Mouse (Mus musculus) kidney, adult 9 months (tissue): ENCODE results near the gene Tcp10a.
"Not testable (repeated sequence)": the region's sequence is repeated elsewhere in the genome, so short reads cannot be mapped to it uniquely, and the experiment has no call there.

Experiments
- DNase-seq: peaks from one replicate; pipeline ENCODE4 v3.0.0; 2022

Tcp10a gene

DNA sequence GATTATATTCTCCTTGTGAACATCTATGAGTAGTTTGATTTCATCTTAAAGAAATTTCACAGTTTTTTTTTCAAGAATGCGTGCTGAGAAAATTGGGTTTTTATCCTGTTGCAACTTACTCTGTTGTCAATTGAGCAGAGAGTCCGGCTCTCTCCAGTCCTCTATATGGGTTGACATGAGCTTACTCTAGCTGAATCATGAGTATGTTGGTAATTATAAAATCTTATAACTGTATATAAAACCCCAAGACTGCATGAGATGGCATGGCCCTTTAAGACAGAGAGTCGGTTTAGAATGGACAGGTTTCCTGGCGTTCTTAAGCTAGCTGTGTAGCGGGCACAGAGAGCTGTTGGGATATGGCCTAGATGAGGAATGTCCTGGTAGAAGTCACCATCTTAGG, at the start of gene Tcp10a:
Gene Tcp10a (plus strand): TSS at position 301 of the 400 bp plus-strand sequence.
- not testable (repeated sequence) for DNase-seq

DNA sequence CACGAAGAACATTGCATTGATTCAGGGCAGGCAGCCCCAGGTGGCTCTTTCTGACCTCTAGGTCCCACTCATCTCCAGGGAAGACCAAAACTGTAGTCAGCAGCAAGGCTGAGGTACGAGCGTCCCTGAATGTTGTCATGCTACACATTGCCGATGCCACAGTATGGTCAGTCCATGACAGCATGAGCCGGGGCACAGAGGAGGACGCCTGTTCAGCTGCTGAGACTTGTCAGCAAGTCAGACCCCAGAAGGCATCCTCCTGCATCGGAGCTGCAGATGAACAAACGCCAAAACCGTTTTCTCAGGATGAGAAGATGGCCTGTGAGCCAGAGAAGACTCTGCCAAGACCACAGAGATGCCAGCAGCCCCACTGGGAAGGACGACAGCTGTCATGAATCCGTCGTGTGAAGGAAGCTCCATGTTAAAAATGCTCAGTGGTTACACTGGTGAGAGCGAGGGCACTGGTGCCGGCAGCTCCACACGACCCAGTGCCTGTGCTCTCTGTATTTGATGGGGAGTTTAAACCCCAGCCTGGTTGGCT, 45.7 kb upstream of the Tcp10a start:
- no peak for DNase-seq

- DNase-seq: no peak
Measured at GRCm38 (mm10) chr17:7279251-7279650, 45.2 kb upstream of the Tcp10a start.

DNA sequence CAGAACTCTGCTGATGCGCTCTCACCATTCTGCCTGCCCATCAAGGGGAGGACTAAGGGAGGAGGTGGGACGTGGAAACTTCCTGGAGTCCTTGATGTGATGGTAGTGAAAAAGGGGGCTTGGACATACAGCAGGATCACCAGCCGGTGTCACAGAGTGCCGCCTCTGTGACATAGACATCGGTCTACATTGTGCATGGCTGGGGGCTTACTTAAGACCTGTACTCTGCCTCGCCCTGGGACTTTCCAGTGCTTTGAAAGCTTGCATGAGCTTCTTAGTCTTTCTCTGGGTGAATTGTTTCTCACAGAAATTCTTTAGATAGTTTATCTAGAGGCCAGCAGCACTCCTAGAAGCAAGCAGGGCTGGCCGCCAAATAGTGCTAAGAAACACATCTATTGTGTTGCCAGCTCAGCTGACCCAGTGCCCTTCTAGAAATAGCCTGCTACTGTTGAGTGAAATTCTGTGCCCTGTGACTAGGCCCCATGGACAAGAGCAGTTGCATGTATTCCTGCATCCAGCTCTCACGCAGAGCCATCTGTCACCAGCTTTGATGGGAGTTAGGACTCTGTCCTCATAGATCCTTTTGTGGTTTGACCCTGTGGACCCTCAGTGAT, 40.0 kb upstream of the Tcp10a start:
- DNase-seq: peak; percentile 43

DNA sequence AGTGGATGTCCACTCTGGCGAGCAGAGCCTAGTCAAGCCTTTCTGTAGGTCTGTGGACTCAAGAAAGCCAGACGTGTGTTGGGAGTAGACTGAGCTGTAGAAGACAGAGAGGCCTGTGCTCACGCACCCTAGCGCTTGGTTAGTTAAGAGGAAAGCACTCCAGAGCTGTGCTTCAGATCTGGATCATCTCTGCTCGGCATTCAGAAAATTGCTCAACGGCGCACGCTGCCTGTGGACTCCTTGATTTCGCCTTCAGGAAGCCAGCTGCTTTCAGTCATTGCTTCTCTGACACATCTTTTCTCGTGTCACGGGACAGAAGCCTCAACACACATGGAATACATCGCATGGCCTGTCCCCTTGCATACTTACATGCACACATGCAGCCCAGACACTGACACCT, 39.2 kb upstream of the Tcp10a start:
- no peak for DNase-seq

DNA sequence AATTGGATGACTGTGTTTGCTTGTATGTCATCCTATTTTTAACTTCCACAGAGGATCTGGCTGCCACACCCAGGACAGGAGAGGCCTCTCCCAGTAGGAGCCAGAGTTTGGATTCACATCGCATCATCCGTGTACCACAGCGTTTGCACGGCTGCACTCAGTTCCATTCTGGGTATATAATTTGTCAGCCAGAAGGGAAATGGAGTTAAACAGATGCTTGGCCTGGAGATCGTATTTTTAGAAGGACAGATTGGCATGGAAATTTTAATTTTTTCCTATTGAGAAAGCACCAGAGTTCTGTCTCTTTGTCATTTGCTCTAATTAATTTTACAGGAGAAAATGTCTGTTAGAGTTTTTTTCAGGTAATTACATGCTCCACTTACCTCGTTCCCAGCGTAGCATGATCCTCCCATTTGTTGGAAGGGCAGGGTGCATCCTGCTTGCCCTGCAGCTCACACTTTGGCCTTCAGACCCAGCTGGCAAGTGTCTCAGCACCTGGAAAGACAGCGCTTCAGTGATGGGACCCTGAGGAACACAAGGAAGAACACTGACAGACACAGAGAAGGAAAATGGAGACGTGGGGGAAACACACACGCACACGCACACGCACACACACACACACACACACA, 37.9 kb upstream of the Tcp10a start:
- DNase-seq: peak; percentile 41

DNA sequence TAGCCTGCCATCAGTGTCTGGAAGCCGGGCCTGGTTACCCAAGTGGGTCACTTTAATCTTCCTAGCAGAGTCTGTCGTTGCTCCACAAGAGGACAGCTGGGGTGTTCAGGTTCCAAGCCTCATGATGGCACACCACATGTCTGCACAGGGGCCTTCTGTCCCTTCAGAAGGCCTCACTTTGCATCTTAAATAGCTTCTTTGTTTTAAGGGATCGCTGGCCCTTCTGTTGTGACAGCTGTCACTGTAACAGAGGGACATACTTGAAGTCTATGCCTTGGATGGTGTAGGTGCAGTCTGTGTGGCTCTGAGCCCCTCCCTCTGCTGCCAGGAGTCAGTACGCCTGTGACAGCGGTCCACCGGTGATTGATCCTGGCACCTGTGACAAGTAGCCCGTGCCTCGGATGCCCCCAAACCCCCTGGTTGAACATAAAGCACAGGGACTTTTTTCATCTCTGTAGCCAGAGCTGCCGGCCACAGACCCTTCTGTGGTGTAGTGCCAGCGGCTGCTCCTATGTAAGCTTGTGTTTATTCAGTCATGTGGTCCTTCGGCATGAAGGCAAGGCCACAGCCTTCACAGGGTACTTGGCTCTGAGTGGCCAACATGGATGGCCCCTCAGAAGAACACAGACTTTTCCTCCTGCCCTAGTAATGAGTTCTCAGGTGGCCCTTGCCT, 32.3 kb upstream of the Tcp10a start:
- no peak for DNase-seq

- DNase-seq: peak; percentile 67
Measured at GRCm38 (mm10) chr17:7306278-7307196, 17.9 kb upstream of the Tcp10a start.

- DNase-seq: not testable (repeated sequence)
Measured at GRCm38 (mm10) chr17:7315693-7316382, 8.6 kb upstream of the Tcp10a start.

DNA sequence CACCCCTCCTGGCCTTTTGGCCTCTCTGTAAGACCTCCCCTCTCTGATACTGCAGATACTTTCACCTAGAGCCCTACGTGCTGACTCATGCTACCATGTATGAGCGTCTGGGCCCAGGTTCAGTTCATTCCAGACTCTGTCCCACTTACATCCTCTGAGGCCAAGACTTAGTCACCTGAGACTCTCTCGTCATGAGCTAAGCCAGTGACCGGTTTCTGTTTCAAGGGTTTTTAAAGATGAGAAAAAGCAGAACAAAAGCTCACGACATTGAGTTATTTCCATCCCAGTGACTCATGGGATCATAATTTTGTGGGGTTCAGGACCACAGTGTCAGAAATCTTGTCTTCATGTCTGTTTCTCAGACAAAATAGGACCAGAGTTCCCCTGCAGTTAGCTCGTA, 4.7 kb upstream of the Tcp10a start:
- not testable (repeated sequence) for DNase-seq

GRCm38 (mm10) chr17:7326415-7326814, 2.0 kb downstream of the Tcp10a start:
- not testable (repeated sequence) for DNase-seq

DNA sequence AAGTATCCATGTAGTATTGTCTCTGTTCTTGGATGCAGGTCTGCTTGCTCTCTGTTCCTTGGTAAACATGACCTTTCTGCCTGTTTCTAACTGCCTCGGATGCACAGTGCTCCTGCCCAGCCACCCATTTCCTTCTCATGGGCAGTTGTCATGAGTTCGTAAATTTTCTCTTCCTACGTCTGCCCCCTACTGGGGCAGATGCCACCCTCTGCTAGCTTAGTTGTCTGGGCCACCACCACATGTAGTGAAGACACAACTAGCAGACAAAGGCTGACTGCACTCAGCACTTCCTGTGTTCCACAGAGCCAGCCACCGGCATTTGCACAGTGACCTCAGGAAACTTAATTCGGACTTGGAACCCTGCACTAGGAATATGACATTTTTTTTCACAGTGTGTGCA, 8.3 kb downstream of the Tcp10a start:
- DNase-seq: not testable (repeated sequence)

DNA sequence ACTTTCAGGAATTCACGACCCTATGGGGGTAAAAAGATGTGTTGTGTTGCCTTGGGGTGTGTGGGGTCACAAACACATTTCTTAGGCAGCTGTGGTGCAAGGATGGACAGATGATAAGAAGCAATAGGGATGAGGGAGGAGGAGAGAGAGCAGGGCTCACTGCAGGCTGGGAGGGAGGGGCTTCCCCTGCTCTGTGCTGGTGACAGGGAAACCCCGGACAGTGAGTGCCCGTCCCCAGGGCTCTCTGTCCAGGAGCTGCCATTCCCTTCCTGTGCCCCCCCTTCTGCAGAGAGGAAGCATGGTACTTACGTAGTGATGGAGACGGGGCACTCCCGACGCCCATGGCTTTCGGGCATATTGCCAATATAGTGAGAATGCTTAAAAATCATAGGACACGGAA, 12.9 kb downstream of the Tcp10a start:
- DNase-seq: not testable (repeated sequence)

DNA sequence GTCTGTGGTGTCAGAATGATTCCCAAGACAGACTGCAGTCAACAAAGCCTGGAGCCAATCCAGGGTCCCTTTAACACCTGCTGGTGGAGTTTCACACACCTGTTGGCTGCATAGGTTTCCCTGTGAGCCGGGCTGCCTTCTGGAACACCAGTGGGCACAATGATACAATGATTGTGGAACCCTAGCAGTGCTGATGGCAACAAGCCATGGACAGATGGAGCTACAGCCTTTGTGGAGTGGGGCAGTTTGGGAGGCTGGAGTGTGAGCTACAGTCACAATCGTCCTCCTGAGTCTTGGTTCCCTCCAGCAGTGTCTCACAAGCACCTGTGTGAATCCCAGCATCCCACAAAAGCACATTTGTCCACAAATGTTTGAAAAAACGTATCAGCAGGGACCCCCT, 24.3 kb downstream of the Tcp10a start:
- not testable (repeated sequence) for DNase-seq

- not testable (repeated sequence) for DNase-seq
Measured at GRCm38 (mm10) chr17:7352596-7352995, 28.1 kb downstream of the Tcp10a start, which contains the start of gene Ttll2. Gene Ttll2, minus strand, starts transcription at chr17:7352696.

- DNase-seq: not testable (repeated sequence)
Measured at GRCm38 (mm10) chr17:7359806-7360205, 35.4 kb downstream of the Tcp10a start.

DNA sequence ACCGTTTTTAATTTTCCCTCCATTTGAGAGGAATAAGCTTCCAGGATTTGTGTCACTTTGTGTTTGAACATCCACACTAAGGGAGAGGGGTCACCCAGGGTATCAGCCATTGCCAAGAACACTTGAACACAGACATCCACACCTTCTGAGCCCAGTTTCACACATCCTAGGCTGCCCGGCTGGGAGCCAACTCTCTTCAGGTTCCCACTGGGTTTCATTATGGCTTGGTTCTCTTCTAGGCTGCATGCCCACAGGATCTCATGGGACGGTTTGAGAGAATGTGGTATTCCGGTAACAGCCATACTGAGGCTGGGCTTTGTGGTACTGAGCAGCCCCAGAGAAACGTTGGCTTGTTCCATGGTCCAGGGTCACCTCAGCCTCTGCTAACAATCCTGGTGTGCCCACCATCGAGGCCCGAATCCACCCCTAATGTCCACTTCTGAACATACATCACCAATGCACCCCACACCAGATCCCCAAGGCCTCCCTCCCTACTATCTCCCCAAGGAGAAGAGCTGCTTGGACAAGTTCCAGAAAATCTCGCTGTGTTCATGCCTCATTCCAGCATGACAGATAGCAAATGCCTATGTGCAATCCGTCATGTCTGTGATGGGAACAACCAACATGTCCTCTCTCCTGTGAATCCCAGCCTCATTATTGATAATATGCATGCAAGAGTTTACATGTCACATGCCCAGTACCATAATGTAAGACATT, 36.5 kb downstream of the Tcp10a start:
- not testable (repeated sequence) for DNase-seq

DNA sequence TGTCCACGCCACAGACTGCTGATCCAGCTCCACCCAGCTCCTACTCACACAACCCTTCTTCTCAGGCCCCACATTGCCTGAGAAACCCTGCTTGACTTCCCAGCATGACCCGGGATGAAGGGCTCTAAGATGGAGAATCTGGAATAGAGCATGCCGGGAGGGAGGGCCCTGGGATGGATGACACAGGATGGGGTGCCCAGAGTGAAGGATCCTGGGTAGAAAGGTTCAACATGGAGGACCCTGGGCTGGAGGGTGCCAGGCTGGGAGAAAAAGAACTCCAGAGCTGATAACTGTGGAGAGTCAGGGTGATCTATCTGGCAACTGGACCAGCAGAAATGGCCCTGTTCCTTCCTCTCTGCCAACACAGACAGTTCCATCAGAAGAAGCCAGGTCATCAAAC, 41.2 kb downstream of the Tcp10a start:
- DNase-seq: not testable (repeated sequence)

- not testable (repeated sequence) for DNase-seq
Measured at GRCm38 (mm10) chr17:7366265-7366664, 41.8 kb downstream of the Tcp10a start.

GRCm38 (mm10) chr17:7366676-7367374, 42.4 kb downstream of the Tcp10a start:
- DNase-seq: not testable (repeated sequence)

DNA sequence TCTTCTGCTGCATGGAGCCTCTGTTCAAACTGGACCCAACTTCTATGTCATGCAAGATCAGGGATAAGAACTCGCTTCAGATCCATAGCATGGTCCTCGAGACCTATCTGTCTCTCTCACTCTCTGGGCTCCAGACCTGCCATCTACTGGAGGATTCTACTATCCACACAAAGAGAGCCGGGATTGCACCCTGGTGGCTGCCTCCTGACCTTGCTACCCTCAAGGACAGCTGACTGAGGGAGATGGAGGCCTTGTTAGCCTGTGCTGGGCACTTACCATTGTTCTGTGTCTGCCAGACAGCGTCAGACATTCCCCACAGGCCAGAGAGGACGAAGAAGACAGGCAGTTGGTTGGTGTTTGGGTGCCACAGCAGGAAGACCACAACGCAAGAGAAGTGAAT, 45.0 kb downstream of the Tcp10a start:
- not testable (repeated sequence) for DNase-seq
